In genomic region chr2:156229171-156229570, GRCm38 (mm10) we compare ENCODE assay signal across 17 mouse cellular contexts. TPM values are rescaled to one million over a fixed set of nuclear protein-coding genes. Genes with fewer than 3 reads are reported as not detected.
DNase-seq lines count a peak whose midpoint lies in the region; ATAC-seq lines count a peak whose summit lies in the region.
"Had no signal": no experiment of that assay in that cellular context is flagged by ENCODE, and none has a peak within 500 bp of the region (broad histone marks: within the 10 kb centered on the region; RNA-seq: fewer than 3 reads in every experiment).

No protein-coding gene starts in this region.

- DNase-seq in 3T3-L1 (ENCODE audit: low read depth, low spot score) = peak; percentile 58
- peak; percentile 20 for DNase-seq in brain, adult 2 months (ENCODE audit: low read depth, low spot score)
- DNase-seq in neural tube, embryonic 10.5 days (ENCODE audit: extremely low spot score, low spot score) = no peak
- no peak for DNase-seq in left cerebral cortex, adult 9 months (ENCODE audit: low spot score in 2 of 2)
- DNase-seq: adrenal gland, adult 2 months; adrenal gland, postnatal 10 days; adrenal gland, postnatal 25 days; B cell, adult 2 months; cerebellum, adult 11-12 months; cerebellum, adult 2 months; cerebellum, adult 9-10 months; cerebellum, postnatal 10 days; cerebellum, postnatal 25 days; forebrain, postnatal 0 days had no signal

- no peak for ATAC-seq in CD4-positive, CD25-positive, alpha-beta regulatory T cell, adult 4 months
- ATAC-seq: forebrain, embryonic 13.5 days; forebrain, embryonic 15.5 days; forebrain, postnatal 0 days had no signal

RNA-seq across cellular contexts. Expression of gene Phf20, which starts 32.9 kb away (rescaled TPM):
- polyA plus RNA-seq in CD4-positive, CD25-positive, alpha-beta regulatory T cell, adult 4 months (2017; shearing (Covaris generic)) = 10 to 100 TPM; 70.0 to 87.9 TPM

RNA-seq across cellular contexts. Expression of gene Rbm39, which starts 49.1 kb away (rescaled TPM):
- polyA plus RNA-seq in CD4-positive, CD25-positive, alpha-beta regulatory T cell, adult 4 months (2017; shearing (Covaris generic)) = 100 to 1,000 TPM; 592 to 714 TPM

Comparison
In these comparisons a context has a peak if more than half of its experiments do, and no peak if none do; other contexts are left out.
1. DNase-seq: peak in 3T3-L1 (single experiment) and brain, adult 2 months (single experiment); none in neural tube, embryonic 10.5 days (single experiment) and left cerebral cortex, adult 9 months (0 of 2).